Mouse (Mus musculus) cerebellum, postnatal 10 days (tissue): ENCODE results near the gene Mcm5.

Source experiments
- DNase-seq, 2 experiments: peaks; one replicate each; pipeline ENCODE4 v3.0.0; 2021; ENCODE audit warnings: mixed read lengths in 2 of 2

Gene Mcm5

DNA sequence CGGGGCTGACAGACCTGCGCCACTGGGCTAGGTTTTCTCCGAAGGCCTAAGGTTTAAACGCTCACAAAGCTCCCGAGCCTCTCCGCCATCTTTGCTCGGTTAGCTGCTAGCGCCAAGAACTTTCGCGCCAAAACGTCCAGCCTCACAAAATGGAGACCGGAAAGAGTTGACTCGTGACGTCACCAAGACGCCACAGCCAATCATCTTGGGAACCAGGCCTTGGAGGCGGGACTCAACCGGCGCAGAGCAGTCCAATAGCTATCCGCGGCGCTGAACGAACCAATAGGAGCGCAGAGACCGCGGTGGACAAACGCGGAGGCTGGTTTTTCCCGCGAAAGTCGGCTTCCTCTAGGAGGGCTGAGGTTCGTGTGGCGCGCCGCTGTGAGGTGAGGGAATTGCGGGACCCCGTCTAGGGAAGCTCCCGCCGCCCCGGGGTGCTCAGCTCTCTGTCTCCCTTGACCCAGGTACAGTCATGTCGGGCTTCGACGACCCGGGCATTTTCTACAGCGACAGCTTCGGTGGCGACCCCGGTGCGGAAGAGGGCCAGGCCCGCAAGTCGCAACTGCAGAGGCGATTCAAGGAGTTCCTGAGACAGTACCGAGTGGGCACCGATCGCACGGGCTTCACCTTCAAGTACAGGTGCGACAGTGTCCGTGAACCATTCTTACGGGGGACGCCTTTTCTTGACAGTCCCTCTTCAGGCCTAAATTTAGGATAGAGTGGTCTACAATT lies at the start of gene Mcm5:
TSS of gene Mcm5 (plus strand) at position 334 of the 732 bp plus-strand sequence.
- peak; percentile 99 for DNase-seq

- no peak for DNase-seq
Measured at GRCm38 (mm10) chr8:75060022-75060421, 49.3 kb upstream of the Mcm5 start.

DNA sequence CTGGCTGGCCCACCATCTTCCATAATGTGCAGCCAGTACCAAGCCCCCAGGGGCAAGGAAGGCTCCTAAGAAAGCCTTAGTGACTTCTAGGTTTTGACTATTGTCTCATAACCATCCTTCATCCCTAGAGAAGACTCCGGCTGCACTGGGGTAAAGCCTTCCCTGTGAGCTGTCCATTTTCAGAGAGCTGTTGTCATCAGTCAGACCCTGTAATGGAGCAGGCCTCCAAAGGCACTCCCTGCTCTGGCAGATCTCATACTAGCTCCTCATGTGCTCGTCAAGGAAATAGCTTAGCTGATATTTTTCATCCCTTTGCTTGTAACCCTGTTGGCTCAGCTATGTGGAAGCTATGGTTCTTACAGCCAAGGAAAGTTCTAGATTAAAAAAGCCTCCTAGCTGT lies 48.6 kb upstream of the Mcm5 start:
- no peak for DNase-seq

DNA sequence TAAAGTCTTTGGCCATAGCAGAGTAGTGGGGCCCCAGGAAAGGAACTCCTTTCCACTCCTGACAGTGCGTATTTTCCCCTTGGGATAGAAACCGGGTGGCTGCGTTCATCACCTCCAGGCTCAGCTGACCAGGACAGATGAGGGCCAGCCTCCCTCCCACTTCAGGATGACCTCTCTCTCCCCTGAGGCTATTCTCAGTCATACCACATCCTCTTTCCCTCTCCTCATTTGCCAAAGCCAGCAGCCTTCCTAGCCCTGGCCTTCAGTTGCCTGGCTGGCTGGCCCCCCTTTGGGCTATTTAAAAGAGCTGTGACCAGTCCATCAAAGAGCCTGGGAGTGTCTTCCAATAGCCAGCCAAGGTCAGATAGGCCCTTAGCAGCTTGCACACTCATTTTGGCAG lies 46.1 kb upstream of the Mcm5 start:
- DNase-seq: peak in 1 of 2 experiments; percentile 15

- no peak for DNase-seq
Measured at GRCm38 (mm10) chr8:75064790-75065189, 44.6 kb upstream of the Mcm5 start.

DNA sequence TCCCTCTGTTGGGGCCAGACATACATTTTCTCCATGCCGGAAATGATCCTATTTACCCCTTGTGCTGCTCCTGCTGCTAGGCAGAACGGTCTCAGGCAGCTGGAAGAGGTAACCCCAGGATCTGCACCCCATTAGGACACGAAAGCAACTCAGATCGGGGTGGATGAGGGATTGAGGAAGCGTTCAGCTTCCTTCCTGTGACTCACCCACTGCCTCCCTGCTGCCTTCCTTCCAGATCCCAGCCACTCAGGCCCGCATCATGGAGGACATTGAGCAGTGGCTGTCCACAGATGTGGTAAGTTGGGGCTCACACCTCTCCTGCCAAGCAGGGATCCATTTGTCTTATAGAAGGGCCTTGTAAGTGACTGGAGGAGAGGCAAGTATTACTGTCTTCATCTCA lies 42.1 kb upstream of the Mcm5 start:
- no peak for DNase-seq

DNA sequence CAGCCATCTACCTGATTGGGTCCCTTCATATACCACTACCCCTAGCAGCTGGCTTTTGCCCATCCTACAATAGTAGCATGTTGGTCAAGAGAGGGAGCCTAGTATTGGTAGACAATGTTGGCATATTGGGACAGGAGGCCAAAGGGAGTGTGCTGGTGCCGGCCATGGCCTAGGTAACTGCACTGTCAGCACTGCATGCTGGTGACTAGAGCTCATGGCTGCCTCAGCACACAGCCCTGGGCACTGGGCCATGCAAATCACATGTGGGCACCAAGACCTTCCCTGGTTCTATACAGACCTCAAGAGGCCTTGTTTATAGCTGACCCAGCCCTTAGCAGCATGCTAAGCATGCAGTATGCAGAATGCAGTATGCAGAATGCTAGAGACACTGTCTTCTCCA lies 39.1 kb upstream of the Mcm5 start:
- DNase-seq: no peak

GRCm38 (mm10) chr8:75071627-75072346 lies 37.6 kb upstream of the Mcm5 start:
- DNase-seq: peak; percentile 90 to 93

- DNase-seq: peak; percentile 43 to 66
Measured at GRCm38 (mm10) chr8:75074876-75075275, 34.5 kb upstream of the Mcm5 start.

GRCm38 (mm10) chr8:75078215-75078614 lies 31.2 kb upstream of the Mcm5 start:
- DNase-seq: no peak

DNA sequence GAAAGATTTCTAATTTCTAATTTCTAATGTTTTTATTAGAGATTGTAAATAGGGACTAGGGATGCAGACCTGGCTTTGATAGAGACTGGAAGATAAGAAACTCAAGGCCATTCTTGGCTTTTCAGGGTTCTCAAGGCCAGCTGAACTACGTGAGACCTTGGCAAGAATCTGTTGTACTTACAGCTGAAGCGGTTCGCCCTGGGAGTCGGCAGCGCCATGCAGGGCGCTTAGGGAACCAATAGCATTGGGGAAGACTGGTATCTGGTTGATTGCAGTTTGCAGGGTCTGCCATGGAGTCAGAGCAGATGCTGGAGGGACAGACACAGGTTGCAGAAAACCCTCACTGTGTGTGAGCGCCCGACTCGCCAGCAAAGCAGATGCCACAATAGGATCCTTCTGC lies 30.5 kb upstream of the Mcm5 start:
- DNase-seq: no peak

- no peak for DNase-seq
Measured at GRCm38 (mm10) chr8:75081364-75082040, 27.9 kb upstream of the Mcm5 start.

DNA sequence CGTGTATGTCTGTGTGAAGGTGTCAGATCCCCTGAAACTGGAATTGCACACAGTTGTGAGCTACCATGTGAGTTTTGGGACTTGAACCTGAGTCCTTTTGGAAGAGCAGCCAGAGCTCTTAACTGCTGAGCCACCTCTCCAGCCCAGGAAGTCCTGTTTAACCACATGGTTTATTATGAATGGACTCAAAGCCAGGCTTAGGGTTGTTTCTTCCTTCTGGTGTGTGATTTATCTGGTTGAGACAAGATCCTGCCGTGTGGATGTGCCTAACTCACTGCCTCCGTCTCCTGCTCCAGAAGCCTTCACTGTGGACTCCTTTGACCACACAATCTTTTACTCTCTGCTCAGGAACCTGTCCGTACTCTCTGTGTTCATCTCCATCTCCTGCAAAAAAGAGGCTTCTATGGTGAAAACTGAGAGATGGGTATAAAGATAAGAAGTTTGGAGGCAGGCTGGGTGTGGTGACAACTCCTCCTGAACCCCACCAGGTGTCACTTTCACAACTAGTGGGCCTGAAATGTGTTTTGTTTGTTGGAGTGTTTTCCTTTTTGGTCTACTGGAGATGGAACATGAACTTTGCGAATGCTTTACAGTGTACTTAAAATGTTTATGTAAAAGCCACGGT lies 27.1 kb upstream of the Mcm5 start:
- no peak for DNase-seq

DNA sequence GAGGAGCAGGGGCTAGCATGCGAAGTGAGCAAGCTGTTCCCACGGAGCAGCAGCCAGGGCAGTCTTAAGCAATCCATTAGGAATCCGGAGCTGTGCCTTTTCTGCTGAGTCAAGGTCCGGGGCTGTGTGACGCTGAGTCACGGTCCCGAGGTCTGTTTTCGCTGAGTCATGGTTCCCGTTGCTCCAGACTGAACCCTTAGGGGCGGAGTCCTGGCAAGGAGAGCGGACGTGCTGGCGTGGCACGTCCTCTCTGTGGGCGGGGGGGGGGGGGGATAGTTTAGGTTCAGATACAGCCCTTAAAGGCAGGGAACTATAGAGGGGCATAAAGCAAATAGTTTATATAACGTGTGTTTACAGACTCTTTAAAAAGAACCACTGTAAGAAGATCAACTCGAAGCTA lies 25.5 kb upstream of the Mcm5 start:
- peak; percentile 90 to 95 for DNase-seq

DNA sequence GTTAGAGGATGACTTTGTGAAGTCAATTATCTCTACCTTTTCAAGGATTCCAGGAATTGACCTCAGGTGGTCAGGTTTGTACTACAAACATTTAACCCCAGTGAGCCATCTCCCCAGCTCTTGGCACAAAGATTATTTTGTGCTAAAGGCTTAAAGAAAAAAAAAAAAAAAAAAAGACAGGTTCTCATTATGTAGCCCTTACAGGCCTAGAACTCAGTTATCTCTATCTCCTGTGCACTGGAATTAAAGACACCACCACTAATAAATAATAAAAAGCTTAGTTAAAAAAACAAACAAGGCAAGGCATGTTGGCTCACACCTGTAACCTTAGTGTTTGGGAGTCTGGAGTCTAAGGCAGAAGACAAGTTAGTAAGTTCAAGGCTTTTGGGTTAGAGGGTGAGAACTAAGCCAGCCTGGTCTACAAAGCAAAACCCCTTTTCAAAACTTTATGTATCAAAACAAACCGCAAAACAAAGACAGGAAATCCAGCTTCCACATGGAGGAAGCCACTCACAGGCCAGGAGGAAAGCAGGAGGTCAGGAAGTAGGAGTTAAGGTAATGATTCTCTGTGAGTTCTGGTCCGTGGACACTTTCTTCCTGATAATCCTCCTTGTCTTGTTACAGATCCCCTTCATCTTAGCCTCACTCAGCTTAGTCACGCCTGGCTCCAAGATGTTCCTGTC lies 24.8 kb upstream of the Mcm5 start:
- no peak for DNase-seq

DNA sequence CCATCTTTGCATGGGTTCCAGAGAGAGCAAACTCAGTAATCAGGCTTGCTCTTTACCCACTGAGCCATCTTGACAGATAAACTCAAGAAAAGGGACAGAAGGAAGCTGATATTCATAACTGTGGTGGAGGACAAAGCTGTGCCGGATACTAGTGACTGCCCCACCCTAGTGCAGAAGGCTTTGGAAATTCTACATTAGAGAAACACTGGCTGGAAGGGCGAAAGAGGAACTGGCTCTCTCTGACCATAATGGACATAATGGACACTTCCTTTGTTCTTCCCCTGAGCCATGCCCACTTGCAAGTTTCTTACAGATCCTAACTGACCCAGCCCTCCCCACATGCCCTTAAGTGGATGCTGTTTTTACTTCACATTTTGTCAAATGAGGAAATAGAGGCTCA lies 23.4 kb upstream of the Mcm5 start:
- DNase-seq: no peak

- DNase-seq: no peak
Measured at GRCm38 (mm10) chr8:75087127-75087526, 22.2 kb upstream of the Mcm5 start.

GRCm38 (mm10) chr8:75088989-75089881 lies 20.1 kb upstream of the Mcm5 start:
- DNase-seq: peak; percentile 57 to 69

- peak; percentile 51 to 55 for DNase-seq
Measured at GRCm38 (mm10) chr8:75090781-75091365, 18.5 kb upstream of the Mcm5 start.

GRCm38 (mm10) chr8:75093399-75094156 lies 15.8 kb upstream of the Mcm5 start, which contains the start of gene Hmox1:
TSS of gene Hmox1 (plus strand) at chr8:75093621.
- DNase-seq: peak; percentile 82 to 86
